Mouse (Mus musculus) heart, adult 2 months (tissue): ENCODE measurements around the gene Sema5a.

Source experiments
- CTCF ChIP-seq: fragments of 200-600 bp; IDR thresholded peaks from 2 replicates; pipeline ENCODE4 v1.8.1; 2022; ENCODE audit warnings: antibody characterized with exemption, mild to moderate bottlenecking, moderate library complexity
- POLR2A ChIP-seq: fragments of 200-500 bp; IDR thresholded peaks from 2 replicates; pipeline ENCODE4 v1.6.1; 2011; ENCODE audit warnings: mild to moderate bottlenecking, low read depth, low read length, control low read depth; ENCODE audit not compliant: insufficient read depth

DNA sequence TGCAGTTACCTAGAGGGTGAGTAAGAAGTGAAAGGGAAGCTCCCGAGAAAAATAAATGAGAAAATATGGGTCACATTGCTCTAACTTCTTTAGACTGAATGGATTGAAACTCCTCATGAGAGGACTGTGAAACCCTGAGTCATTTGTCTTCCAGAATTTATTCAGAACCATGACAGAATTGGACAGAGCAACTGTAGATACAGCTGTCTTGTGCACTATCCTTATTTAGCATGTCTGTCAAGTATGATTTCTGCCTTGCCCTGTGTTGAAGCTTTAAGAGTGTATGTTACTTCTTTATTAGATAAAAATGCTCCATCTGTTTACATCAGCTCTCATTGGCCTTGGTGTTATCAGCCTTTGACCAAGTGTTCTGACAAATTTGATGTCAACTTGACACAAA is 243.4 kb downstream of the Sema5a start:
- TF ChIP-seq CTCF (no peak), POLR2A (no peak)
